Mouse (Mus musculus) forelimb bud, embryonic 11.5 days (tissue): ENCODE data around the gene Plagl2.

Source experiments
- DNase-seq: peaks from one replicate; pipeline ENCODE4 v3.0.0-alpha.2; 2012; ENCODE audit warnings: low read depth, low spot score

The Plagl2 gene

DNA sequence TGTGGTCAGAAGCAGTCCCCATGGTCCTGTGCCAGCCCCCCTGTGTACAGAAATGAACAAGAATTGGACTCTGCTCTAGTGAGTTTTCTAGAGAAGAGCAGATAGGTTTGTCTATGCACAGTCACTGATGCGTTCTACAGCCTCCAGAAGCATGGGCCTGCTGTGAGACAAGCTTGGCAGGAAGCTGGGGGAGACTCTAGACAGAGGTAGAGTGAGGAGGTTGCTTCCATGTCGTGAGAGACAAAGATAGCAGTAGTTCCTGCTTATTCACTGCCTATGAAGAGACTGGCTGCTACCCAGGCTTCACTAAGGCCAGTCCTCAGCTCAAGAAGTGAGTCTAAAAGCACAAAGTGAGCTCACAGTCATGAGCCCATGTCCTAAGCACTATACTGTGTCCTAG, 50.0 kb downstream of the Plagl2 start:
- DNase-seq = no peak

DNA sequence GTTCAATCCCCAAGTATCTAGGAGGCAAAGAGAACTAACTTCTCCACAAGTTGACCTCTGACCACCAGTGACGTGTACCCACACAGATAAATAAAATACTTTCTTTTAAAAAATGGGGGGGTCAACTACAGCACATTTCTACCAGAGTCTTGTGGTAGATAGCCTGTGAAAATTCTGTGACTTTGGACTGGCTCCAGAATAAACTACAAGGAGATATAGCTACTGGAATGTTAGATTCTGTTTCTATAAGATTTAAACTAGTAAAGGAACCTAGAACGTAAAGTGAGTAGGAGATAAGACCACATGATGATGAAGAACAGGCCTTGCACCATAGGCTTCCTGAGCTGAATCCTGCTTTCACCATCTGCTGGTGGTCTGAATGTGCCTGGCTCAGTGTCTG, 53.4 kb downstream of the Plagl2 start:
- DNase-seq = no peak

DNA sequence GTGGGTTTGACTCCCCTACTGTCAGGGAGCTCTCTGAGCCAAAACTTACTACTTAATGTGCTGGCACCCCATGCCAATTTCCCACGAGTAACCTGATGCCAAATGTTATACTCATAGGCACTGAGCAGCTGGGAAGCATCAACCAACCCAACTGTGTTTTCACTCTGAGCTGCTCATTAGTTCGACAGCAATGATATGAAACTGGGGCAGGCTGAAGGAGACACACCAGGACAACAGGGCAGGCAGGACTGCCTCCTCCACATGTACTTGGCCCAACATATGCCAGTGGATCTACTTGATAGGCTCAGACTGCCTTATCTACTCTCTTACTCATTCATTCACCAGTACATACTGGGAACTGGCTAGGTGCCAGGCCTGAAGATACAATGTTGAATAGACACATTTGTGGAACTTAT, 55.0 kb downstream of the Plagl2 start:
- DNase-seq = no peak

DNA sequence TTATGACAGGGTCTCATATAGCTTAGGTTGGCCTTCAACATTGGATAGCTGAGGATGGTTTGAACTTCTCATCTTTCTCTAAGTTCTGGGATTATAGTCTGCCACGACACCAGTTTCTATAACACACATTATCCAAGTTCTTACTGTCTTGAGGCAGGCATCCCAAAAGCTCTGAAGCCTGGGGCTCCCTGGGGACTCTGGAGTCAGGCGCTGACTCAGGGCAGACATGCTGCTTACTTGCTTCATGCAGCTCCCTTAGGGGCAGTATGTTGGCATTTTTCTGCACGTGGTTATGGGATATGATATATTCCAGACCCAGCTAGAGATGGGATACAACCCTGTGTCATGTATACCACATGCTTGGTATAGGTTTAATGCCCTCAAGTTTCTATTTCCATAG, 61.3 kb downstream of the Plagl2 start:
- no peak for DNase-seq

DNA sequence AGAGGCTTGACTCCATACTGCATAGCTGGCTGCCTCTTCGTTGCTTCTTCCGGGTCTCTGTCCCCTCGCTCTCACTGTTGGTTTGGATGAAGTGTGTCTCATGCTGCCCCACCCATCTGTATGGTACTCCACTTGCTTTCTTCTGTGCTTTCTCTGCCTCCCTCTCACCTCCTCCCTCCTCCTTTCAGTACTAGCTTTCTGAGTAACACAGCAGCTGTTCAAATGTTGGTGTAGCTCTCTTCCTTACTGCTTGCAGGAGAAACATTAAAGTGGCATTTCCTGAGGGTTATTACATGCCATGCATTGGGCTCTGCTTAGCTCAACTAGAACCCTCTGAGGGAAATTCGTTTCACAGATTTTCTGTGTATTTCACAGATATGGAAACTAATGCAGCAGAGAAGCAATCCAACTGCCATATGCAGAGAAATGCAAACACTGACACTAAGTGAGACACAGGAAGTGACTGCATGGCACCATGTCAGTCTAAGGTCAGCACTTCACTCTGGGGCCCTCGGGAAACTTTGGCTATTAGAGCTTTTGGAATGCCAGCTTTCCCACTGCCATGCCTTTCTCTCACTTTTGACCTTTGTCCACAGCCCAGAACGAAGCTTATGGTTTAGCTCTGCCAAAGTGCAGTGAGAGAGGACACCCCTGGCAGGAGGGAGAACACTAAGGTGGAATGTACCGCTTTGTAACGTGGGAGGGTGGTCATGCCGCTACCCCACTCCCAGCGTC, 61.9 kb downstream of the Plagl2 start:
- no peak for DNase-seq
